Mouse (Mus musculus) adrenal gland, postnatal 10 days (tissue): ENCODE measurements at regions not wholly inside any gene's neighbourhood (a gene's known extent, or its start where the extent isn't known, plus 50 kb on each side); places are given as distances from the start of the nearest gene placed in this dataset.

Experiments
- DNase-seq: peaks from one replicate; pipeline ENCODE4 v3.0.0; 2021; ENCODE audit warnings: mixed read lengths

DNA sequence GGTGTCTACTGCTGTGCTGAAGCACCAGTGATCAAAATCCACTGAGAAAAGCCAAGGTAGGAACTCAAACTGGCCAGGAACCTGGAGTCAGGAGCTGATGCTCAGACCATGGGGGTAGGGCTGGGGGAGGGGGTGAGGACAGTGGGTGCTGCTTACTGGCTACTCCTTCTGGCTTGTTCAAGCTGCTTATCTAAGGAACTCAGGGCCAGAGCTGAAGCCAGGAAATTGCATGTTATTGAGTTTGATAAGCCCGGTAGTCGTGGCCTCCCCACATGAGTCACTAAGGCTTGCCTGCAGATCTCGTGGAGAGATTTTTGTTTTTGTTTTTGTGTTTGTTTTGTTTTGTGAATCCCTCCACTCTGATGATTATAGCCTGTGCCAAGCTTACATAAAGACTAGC, 65.9 kb downstream of the Tmem215 start:
- DNase-seq = no peak

DNA sequence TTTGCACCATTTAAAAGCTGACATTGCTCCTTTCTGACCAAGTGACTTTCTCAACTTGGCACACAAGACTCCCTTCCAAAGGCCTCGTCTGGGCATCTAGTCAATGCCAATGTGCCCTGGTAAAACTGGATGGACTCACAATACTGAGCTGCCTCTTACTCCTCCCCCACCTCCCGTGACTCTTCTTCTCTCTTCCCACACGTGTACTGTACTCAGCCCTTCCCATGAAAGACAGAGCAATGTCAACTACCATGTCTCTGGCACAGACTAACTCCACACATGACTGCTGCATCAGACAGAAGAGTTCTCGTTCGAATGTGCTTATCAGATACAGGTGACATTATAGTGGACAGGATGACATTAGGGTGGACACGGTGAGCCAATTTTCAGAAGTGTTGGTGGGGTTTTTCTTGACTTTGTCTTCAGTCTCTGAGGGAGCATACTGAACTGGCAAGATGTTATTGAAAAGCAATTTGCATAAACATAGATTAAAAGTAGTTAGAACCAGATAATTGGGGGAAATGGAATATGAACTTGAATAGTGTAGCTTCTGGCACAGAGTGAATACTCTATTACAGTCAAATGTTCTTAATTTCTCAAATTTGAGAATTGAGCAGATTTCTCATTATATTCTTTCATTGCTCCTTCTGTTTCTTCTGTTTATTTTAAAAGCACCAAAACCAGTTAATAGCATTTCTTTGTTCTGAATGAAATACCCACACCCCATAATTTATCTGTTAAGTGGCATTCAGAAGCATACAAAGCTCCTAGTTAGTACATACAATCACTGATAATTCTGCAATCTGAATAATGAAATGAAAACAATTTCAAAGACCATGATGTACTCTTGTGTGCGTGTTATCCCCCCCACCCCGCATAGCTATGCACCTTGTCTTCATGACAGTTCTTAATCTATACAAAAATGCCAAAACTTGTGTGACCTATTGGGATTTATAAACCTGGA, 71.4 kb downstream of the Tmem215 start:
- DNase-seq = no peak

DNA sequence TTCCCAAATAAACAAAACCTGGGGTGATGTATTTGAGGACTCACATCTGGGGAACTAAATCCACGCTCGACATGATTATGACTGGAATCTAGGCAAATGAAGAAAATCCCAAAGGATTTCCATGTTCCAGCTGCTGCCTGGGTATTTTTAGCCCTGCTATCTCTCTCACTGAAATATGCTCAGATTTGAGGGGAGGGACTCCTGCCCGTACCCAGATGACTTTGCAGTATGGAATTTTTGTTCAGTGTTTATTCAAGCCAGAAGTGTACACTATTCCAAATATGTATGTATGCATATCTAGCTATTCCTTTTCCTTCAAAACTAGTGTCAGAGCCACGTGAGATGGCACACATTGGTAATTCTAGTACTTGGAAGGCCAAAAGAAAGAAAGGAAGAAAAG, 72.1 kb downstream of the Tmem215 start:
- no peak for DNase-seq

DNA sequence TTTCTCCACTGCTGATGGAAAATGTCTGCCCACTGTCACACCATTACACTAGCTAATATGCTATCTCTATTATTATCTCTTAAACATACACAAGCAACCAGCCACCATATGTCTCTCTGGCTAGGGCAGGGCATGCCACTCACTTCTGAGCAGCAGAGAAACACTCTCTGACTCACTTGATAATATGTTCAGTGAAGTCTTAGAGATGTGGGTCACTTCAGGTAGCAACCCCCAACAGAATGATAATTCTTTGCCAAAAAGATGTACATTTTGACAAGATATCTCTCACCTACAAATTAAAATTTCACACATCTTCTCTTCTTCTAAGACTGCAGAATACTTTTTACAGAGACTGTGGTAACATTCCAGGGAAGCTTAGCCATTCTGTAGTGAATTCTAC, 72.8 kb downstream of the Tmem215 start:
- no peak for DNase-seq

DNA sequence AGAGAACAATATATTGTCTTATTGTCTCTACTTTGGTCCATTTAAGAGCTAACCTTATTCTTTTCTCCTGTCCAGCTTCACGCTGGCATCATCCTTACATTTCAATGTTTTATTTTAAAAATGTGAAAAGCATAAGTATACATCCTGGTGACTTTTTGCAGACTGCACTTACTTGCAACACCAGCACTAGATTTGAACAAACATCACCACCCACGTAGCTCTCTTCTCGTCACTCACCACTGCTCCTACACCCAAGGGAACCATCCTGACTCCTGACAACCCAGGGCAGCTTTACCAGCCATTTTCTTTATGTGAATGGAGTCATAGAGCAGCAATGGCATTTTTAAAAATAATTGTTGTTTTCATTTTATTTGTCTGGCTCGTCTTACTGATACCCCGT, 73.7 kb downstream of the Tmem215 start:
- DNase-seq = no peak

DNA sequence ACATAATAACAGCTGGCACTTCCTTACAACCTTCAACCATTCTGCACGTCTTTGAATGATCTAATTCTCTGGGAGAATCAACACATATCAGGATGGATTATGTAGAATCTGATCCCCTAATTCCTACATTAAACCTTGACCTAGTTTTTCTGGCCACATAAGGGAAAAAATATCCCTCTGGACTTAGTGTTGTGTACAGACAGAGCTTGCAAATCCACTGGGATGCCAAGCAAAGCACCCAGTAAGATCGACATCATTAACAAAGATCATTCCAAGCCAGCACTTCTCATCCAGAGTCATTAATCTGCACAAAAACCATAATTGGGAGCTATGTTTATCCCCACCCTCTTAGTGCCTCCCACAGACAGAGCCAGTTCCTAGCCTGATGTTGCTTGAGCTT, 87.8 kb downstream of the Tmem215 start:
- DNase-seq = no peak

DNA sequence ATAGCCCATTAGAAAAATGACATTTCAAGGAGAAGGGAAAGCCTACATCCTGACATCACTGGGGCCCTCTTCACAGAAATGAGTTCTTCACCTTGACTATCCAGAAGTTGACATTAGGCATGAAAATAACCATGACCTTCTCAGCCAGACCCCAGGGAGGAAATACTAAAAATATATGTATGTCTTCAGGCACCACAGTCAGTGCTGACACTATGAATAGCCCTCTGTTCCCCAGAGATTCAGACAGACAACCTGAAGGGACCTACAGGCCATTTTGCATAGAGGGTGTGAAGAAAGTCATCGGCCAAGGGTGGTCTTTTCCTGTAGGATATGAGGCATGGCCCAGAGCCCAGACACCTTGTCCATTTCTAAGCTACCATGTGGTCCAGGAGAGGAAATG, 101.3 kb downstream of the Tmem215 start:
- no peak for DNase-seq

DNA sequence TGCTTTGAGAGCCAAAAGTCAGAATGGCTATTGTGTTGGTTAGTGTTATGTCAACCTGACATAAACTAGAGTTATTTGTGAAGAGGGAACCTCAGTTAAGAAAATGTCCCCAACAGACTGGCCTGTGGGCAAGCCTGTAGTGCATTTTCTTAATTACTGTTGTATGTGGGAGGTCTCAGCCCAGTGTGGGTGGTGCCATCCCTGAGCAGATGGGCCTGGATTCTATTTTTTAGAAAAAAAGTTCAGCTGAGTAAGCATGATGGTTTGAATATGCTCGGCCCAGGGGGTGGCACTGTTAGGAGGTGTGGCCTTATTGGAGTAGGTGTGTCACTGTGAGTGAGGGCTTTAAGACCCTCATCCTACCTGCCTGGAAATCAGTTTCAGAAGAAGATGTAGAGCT, 104.0 kb downstream of the Tmem215 start:
- DNase-seq = no peak

DNA sequence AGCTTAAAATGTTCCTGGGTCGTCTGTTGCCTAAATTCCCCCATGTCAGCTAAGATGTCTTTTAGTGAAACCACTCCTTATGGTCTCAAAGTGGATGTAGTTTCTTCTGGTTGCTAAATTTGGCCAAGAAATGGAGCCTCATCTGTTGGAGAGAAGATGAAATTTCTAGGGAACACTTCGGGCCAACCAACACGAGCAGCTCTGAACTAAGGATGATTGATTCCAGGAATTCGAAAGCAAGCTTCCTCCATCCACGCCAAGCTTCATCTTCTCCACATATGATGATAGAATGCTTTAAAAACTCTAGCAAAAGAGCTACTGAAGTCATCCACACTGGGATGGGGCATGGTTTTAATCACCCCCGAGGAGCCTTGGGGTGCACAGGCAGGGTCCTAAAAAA, 112.5 kb downstream of the Tmem215 start:
- DNase-seq = no peak

DNA sequence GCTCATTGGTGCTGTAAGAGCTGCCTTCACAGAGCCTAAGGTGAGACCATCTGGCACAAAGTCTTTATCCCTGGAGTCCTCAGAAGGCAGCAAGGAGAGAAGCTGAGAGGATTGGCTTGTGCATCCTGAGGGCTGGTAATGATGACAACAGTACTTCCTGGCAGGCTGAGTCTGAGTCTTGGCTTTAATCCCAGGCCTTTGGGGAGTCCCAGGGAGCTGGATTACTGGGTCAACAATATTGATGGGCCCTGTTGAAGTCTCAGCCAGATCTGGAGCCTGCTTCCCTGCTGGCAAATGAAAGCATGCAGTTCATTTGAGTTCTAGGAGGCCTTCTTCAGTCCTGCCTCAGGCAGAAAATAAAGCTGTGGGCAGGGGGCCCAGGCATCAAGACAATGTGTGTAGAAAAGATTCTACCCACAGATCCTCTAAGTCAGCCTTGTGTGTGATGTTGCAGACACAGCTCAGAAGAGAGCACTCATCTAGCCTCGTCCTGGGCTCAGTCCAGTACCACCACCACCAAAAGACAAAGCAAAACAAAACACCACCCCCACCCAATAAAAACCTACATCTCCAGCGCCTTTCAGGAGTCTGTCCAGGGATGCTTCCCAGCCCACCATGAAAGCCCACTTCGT, 113.1 kb downstream of the Tmem215 start:
- DNase-seq = peak; percentile 53

DNA sequence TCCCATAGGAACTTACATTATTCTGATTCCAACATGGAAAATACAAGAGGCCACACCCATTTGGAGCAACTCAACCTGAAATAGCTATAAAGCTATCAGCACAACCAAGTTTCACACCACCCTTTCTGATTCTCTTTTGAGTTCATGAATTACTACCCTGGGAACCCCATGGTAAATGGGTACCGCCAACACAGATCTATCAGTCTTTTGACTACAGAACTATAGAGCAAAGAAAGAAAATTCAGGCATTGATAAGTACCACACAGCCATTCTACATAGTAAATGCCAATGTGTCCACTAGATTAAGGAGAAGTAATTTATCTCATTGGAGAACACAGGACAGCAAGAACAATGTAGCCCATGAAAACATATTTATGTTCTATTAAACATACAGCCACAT, 114.1 kb downstream of the Tmem215 start:
- DNase-seq = no peak

DNA sequence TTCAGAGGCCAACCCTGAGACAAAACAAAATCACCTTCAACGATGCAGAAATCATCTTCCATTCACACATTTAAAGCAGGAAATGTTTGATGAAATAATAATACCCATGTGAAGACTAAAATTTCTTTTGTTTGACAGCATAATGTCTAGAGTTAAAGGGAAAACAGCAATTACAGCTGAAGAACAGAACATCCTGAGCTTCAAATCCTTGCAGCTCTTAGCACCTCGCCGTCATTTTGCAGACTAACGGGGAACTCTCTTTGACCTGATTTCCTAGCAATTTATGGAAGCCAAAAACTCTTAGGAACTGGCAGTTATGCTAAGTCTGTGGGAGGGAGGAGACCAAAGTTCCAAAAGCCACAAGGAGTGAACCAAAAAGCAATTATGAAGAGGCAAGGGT, 115.3 kb downstream of the Tmem215 start:
- no peak for DNase-seq

DNA sequence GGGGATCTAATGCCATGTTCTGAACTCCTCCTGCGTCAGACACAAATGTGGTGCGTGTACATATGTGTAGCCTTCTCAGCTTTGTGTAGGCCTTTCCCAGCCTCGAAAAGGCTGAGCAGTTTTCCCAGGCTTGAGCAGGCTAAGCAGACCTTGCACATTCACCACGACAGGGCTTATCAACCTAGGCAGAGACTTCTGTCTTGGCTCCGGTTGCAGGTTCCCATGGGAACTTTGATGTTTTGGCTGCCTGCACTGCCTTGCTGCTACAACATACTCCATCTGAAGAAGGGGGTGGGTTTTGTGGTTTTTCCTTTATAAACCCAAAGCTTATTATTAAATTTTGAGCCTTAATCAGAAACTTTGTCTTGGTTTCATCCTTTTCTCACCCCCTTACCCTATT, 109.2 kb downstream of the Aptx start:
- DNase-seq = peak; percentile 41

DNA sequence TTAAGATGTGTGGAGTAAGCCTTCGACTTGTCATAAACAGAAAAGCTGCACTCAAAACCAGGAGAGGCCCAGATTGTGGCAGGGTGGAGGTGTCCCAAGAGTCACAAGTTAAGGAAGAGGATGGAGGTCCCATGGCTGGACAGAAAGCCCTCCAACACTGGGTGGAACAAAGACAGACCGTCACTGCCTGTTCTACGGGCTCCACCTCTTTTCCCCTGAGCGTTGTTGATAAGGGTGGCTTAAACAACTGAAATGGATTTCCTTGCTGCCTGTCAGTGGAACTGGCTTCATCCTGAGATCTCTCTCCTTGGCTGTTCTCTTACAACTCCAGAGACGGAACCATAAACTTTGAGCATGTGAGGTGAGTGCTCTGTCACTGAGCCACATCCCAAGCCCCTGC, 78.0 kb downstream of the Aptx start:
- no peak for DNase-seq

DNA sequence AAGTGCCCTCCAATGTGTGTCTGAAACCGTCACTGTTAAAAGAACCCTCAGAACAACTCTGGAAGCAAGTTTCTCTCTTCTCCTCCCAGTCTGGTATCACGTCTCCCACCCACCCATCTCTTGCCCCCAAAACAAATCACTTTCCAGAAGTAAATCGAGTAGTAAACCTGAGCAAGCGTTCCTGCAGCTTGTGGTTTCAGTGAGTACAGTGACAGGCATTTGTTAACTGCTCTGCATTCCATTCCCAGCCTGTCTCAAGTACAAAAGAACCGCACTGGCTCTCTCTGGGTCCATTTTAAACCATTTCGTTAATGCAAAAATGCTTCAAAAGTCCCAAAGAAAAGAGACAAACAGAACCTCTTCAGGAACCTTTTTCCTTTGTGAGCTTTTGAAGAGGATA, 77.1 kb downstream of the Aptx start:
- no peak for DNase-seq
